Mouse (Mus musculus) intestine, embryonic 15.5 days (tissue): Measurements from ENCODE around the gene Mfrp. TPM values are rescaled to one million over a fixed set of nuclear protein-coding genes. Genes with fewer than 3 reads are reported as not detected.
A peak's percentile ranks its signal among the peaks of the same experiment; 100 is the strongest.

Experiments
- ATAC-seq: fragments of 200-750 bp; cut with Nextera tagmentation; 2 replicates; pipeline ENCODE4 v1.8.0; 2017; ENCODE audit warnings: moderate TSS enrichment, moderate library complexity
- H3K27ac ChIP-seq: fragments of 300-500 bp; sonication (generic); 2 replicates; pipeline ENCODE4 v1.5.1; 2015; ENCODE audit warnings: mild to moderate bottlenecking, inconsistent platforms
- H3K27me3 ChIP-seq: fragments of 300-500 bp; sonication (generic); replicated peaks from 2 replicates; pipeline ENCODE4 v1.6.1; 2015; ENCODE audit warnings: inconsistent platforms
- H3K36me3 ChIP-seq: fragments of 300-500 bp; sonication (generic); 2 replicates; pipeline ENCODE4 v1.6.1; 2015; ENCODE audit warnings: inconsistent platforms
- H3K4me1 ChIP-seq: fragments of 300-500 bp; sonication (generic); replicated peaks from 2 replicates; pipeline ENCODE4 v1.6.1; 2015; ENCODE audit warnings: inconsistent platforms
- H3K4me2 ChIP-seq: fragments of 300-500 bp; sonication (generic); replicated peaks from 2 replicates; pipeline ENCODE4 v1.6.1; 2015; ENCODE audit warnings: mild to moderate bottlenecking, inconsistent platforms
- H3K4me3 ChIP-seq: fragments of 300-500 bp; sonication (generic); replicated peaks from 2 replicates; pipeline ENCODE4 v1.5.1; 2015; ENCODE audit warnings: inconsistent platforms
- H3K9ac ChIP-seq: fragments of 300-500 bp; sonication (generic); 2 replicates; pipeline ENCODE4 v1.6.1; 2015; ENCODE audit warnings: inconsistent platforms
- H3K9me3 ChIP-seq: fragments of 300-500 bp; sonication (generic); 2 replicates; pipeline ENCODE4 v1.6.1; 2016; ENCODE audit warnings: inconsistent platforms
- WGBS: fragments of 180-500 bp; shearing (Covaris S2); methylation state at CpG from one replicate; pipeline ENCODE4 v1.1.7; 2015; 5-methylcytosine and 5-hydroxymethylcytosine counted together
- polyA plus RNA-seq: library from polyadenylated mRNA; unstranded; fragments of >200 nt; fragmentation: Nextera tagmentation; extraction: Ambion mirVana; gene quantifications from 2 replicates; pipeline ENCODE4 v1.2.1, GENCODE M21; 2015

Gene Mfrp
- polyA plus RNA-seq = 0.06 and 0.10 TPM in 2 replicates

- H3K27me3 ChIP-seq = no peaks in the 10 kb centered on the region
Measured at GRCm38 (mm10) chr9:44101490-44101889, at the start of gene Mfrp. Gene Mfrp, plus strand, starts transcription at chr9:44101729.

GRCm38 (mm10) chr9:44052855-44053254, 48.7 kb upstream of the Mfrp start:
- Histone ChIP-seq H3K4me3 (no peak overlapping the region), H3K27ac (no peak overlapping the region), H3K9ac (no peak overlapping the region), H3K36me3 (no peaks in the 10 kb centered on the region), H3K4me2 (no peak overlapping the region), H3K4me1 (no peaks in the 10 kb centered on the region), H3K27me3 (no peaks in the 10 kb centered on the region), H3K9me3 (no peaks in the 10 kb centered on the region)
- ATAC-seq = no peak
- WGBS = 61% methylated on average over 3 of the region's 3 CpGs

More at GRCm38 (mm10) chr9:44101490-44101889, at the start of gene Mfrp:
- H3K4me1 ChIP-seq = 0 out of 2 replicates have a peak, but pooled peaks cover 3% of the 10 kb centered on the region
- ATAC-seq = no peak
- H3K27ac ChIP-seq = no peak within 1 kb of the TSS
- H3K4me3 ChIP-seq = no peak within 1 kb of the TSS
- H3K4me2 ChIP-seq = no peak within 1 kb of the TSS
- H3K9me3 ChIP-seq = no peaks in the 10 kb centered on the region
- H3K9ac ChIP-seq = no peak within 1 kb of the TSS
- H3K36me3 ChIP-seq = peaks cover 4% of the 10 kb centered on the region; the same call in 1 of the 2 replicates
- WGBS = 69% methylated on average over 9 of the region's 9 CpGs

GRCm38 (mm10) chr9:44053936-44054335, 47.6 kb upstream of the Mfrp start:
- Histone ChIP-seq H3K4me3 (no peak overlapping the region), H3K36me3 (no peaks in the 10 kb centered on the region), H3K4me1 (no peaks in the 10 kb centered on the region), H3K9ac (no peak overlapping the region), H3K9me3 (no peaks in the 10 kb centered on the region), H3K27ac (no peak overlapping the region), H3K4me2 (no peak overlapping the region), H3K27me3 (no peaks in the 10 kb centered on the region)
- no peak for ATAC-seq
- WGBS = 56% methylated on average over 1 of the region's 1 CpGs

GRCm38 (mm10) chr9:44058606-44059005, 42.9 kb upstream of the Mfrp start:
- no peaks in the 10 kb centered on the region for H3K27me3 ChIP-seq
- no peak overlapping the region for H3K27ac ChIP-seq
- no peaks in the 10 kb centered on the region for H3K9me3 ChIP-seq
- ATAC-seq = no peak
- no peak overlapping the region for H3K4me2 ChIP-seq
- H3K4me3 ChIP-seq = no peak overlapping the region
- no peaks in the 10 kb centered on the region for H3K4me1 ChIP-seq
- H3K9ac ChIP-seq = no peak overlapping the region
- H3K36me3 ChIP-seq = no peaks in the 10 kb centered on the region
- 82% methylated on average over 6 of the region's 6 CpGs for WGBS

GRCm38 (mm10) chr9:44065177-44065576, 36.4 kb upstream of the Mfrp start:
- H3K4me3 ChIP-seq = no peak overlapping the region
- no peaks in the 10 kb centered on the region for H3K27me3 ChIP-seq
- H3K9me3 ChIP-seq = no peaks in the 10 kb centered on the region
- no peak for ATAC-seq
- H3K4me2 ChIP-seq = no peak overlapping the region
- peaks cover 5% of the 10 kb centered on the region; the same call in 1 of the 2 replicates for H3K4me1 ChIP-seq
- WGBS = 36% methylated on average over 1 of the region's 1 CpGs
- no peak overlapping the region for H3K9ac ChIP-seq
- no peaks in the 10 kb centered on the region for H3K36me3 ChIP-seq
- H3K27ac ChIP-seq = no peak overlapping the region

- H3K27ac ChIP-seq = no peak within 1 kb of the TSS
- H3K4me3 ChIP-seq = peak within 1 kb of the TSS; percentile 48
- peak within 1 kb of the TSS; percentile 39 for H3K9ac ChIP-seq
- peak; percentile 98 for ATAC-seq
- no peaks in the 10 kb centered on the region for H3K36me3 ChIP-seq
- H3K4me1 ChIP-seq = peaks cover 16% of the 10 kb centered on the region
- H3K9me3 ChIP-seq = no peaks in the 10 kb centered on the region
- under 1% methylated on average over 38 of the region's 38 CpGs for WGBS
- H3K27me3 ChIP-seq = no peaks in the 10 kb centered on the region
- H3K4me2 ChIP-seq = peak within 1 kb of the TSS; percentile 94
Measured at GRCm38 (mm10) chr9:44066785-44067225, 34.7 kb upstream of the Mfrp start, which contains the start of gene Usp2. Gene Usp2, plus strand, starts transcription at chr9:44067021.

- ATAC-seq = peak; percentile 57
- no peaks in the 10 kb centered on the region for H3K27me3 ChIP-seq
- H3K9ac ChIP-seq = peak overlapping the region; percentile 39
- 7% methylated on average over 15 of the region's 15 CpGs for WGBS
- peaks cover 22% of the 10 kb centered on the region for H3K4me1 ChIP-seq
- H3K4me3 ChIP-seq = peak overlapping the region; percentile 48
- no peaks in the 10 kb centered on the region for H3K9me3 ChIP-seq
- H3K36me3 ChIP-seq = no peaks in the 10 kb centered on the region
- no peak overlapping the region for H3K27ac ChIP-seq
- peak overlapping the region; percentile 94 for H3K4me2 ChIP-seq
Measured at GRCm38 (mm10) chr9:44067241-44067959, 34.1 kb upstream of the Mfrp start.

- no peak overlapping the region for H3K4me3 ChIP-seq
- H3K9me3 ChIP-seq = no peaks in the 10 kb centered on the region
- no peak overlapping the region for H3K27ac ChIP-seq
- no peak for ATAC-seq
- H3K36me3 ChIP-seq = no peaks in the 10 kb centered on the region
- no peaks in the 10 kb centered on the region for H3K27me3 ChIP-seq
- no peak overlapping the region for H3K9ac ChIP-seq
- H3K4me1 ChIP-seq = peaks cover 25% of the 10 kb centered on the region
- 85% methylated on average over 6 of the region's 6 CpGs for WGBS
- H3K4me2 ChIP-seq = peak overlapping the region; percentile 94; the same call in 1 of the 2 replicates
Measured at GRCm38 (mm10) chr9:44067960-44068330, 33.6 kb upstream of the Mfrp start.

- Histone ChIP-seq H3K27ac (no peak overlapping the region), H3K4me2 (no peak overlapping the region), H3K4me1 (peaks cover 25% of the 10 kb centered on the region), H3K9ac (no peak overlapping the region), H3K4me3 (no peak overlapping the region), H3K9me3 (no peaks in the 10 kb centered on the region), H3K36me3 (no peaks in the 10 kb centered on the region), H3K27me3 (no peaks in the 10 kb centered on the region)
- ATAC-seq = no peak
- WGBS = 25% methylated on average over 7 of the region's 7 CpGs
Measured at GRCm38 (mm10) chr9:44069252-44069651, 32.3 kb upstream of the Mfrp start.

- H3K9me3 ChIP-seq = no peaks in the 10 kb centered on the region
- ATAC-seq = no peak
- no peak overlapping the region for H3K27ac ChIP-seq
- no peak overlapping the region for H3K9ac ChIP-seq
- no peak overlapping the region for H3K4me3 ChIP-seq
- H3K27me3 ChIP-seq = no peaks in the 10 kb centered on the region
- H3K4me2 ChIP-seq = no peak overlapping the region
- peaks cover 25% of the 10 kb centered on the region for H3K4me1 ChIP-seq
- WGBS = 59% methylated on average over 14 of the region's 14 CpGs
- no peaks in the 10 kb centered on the region for H3K36me3 ChIP-seq
Measured at GRCm38 (mm10) chr9:44070113-44070843, 31.3 kb upstream of the Mfrp start.

- 34% methylated on average over 8 of the region's 8 CpGs for WGBS
- Histone ChIP-seq H3K4me2 (no peak overlapping the region), H3K27ac (no peak overlapping the region), H3K4me1 (peaks cover 25% of the 10 kb centered on the region), H3K36me3 (no peaks in the 10 kb centered on the region), H3K4me3 (no peak overlapping the region), H3K27me3 (no peaks in the 10 kb centered on the region), H3K9ac (no peak overlapping the region), H3K9me3 (no peaks in the 10 kb centered on the region)
- ATAC-seq = no peak
Measured at GRCm38 (mm10) chr9:44070844-44071231, 30.7 kb upstream of the Mfrp start.

- Histone ChIP-seq H3K36me3 (no peaks in the 10 kb centered on the region), H3K4me1 (peaks cover 23% of the 10 kb centered on the region), H3K4me3 (no peak overlapping the region), H3K9me3 (no peaks in the 10 kb centered on the region), H3K27ac (no peak overlapping the region), H3K4me2 (no peak overlapping the region), H3K27me3 (no peaks in the 10 kb centered on the region), H3K9ac (peak overlapping the region; percentile 13; the same call in 1 of the 2 replicates)
- 42% methylated on average over 11 of the region's 11 CpGs for WGBS
- no peak for ATAC-seq
Measured at GRCm38 (mm10) chr9:44071914-44072598, 29.5 kb upstream of the Mfrp start.
